36 mouse cellular contexts compared by ENCODE assay signal in the genomic region with DNA sequence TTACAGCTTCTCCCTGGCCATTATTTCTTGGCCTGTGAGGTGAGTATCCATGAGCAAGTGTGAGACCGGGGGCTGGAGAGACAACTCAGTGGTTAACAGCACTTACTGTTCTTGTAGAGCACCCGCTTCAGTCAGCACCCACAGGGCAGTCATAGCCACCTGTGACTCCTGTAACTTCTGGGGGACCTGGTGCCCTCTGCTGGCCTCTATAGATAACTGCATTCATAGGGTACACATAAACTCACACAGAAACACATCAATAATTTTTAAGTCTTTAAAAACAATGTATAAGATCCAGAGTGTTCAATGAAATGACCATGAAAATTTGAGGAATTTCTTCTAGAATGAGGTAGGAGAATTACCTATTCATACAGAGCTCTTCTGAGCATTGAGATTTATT. TPM values are rescaled to one million over a fixed set of nuclear protein-coding genes. Genes with fewer than 3 reads are reported as not detected.
A peak's percentile ranks its signal among the peaks of the same experiment; 100 is the strongest.
DNase-seq lines count a peak whose midpoint lies in the region; ATAC-seq and TF ChIP-seq lines count a peak whose summit lies in the region.
"Had no signal": no experiment of that assay in that cellular context is flagged by ENCODE, and none has a peak within 500 bp of the region (broad histone marks: within the 10 kb centered on the region; RNA-seq: fewer than 3 reads in every experiment).

No protein-coding gene starts in this region.

- no peaks in the 10 kb centered on the region for H3K27me3 ChIP-seq in kidney, postnatal 0 days (ENCODE audit: insufficient read depth, low read length)
- H3K27me3 ChIP-seq: embryonic facial prominence, embryonic 13.5 days; forebrain, embryonic 12.5 days; forebrain, embryonic 15.5 days; hindbrain, embryonic 15.5 days; intestine, embryonic 15.5 days had no signal

- H3K4me2 ChIP-seq in kidney, postnatal 0 days (ENCODE audit: low read length): no peak overlapping the region
- H3K4me2 ChIP-seq: embryonic facial prominence, embryonic 13.5 days; forebrain, embryonic 12.5 days; forebrain, embryonic 15.5 days; heart, embryonic 12.5 days; heart, embryonic 15.5 days; hindbrain, embryonic 15.5 days; intestine, embryonic 15.5 days had no signal

- DNase-seq in heart, adult 11 months: peak; percentile 50
- DNase-seq in heart, postnatal 10 days: no peak
- DNase-seq in kidney, postnatal 0 days (ENCODE audit: low spot score): no peak
- no peak for DNase-seq in kidney, adult 11 months
- DNase-seq in testis, postnatal 10 days (ENCODE audit: low spot score): peak; percentile 36
- no peak for DNase-seq in testis, postnatal 14 days (ENCODE audit: low spot score)
- peak; percentile 70 for DNase-seq in ZHBTc4 (ENCODE audit: low read depth, low spot score)
- DNase-seq in layer of hippocampus, adult 9-10 months (ENCODE audit: low spot score): no peak
- DNase-seq: adrenal gland, adult 8-10 months; adrenal gland, postnatal 25 days; cerebellum, adult 11-12 months; cerebellum, adult 8-10 months; cerebellum, postnatal 10 days; cerebellum, postnatal 36 days; embryo, embryonic 11 days; gastrocnemius, postnatal 10 days; gastrocnemius, postnatal 36 days; heart, postnatal 14 days; heart, postnatal 4 days had no signal

- no peak overlapping the region for H3K27ac ChIP-seq in kidney, postnatal 0 days
- H3K27ac ChIP-seq: embryonic facial prominence, embryonic 10.5 days; embryonic facial prominence, embryonic 13.5 days; forebrain, embryonic 12.5 days; forebrain, embryonic 15.5 days; heart, embryonic 15.5 days; hindbrain, embryonic 15.5 days; intestine, embryonic 15.5 days had no signal

- H3K4me3 ChIP-seq in kidney, postnatal 0 days (replicated peaks; ENCODE audit: low read depth, low read length): no peak overlapping the region
- H3K4me3 ChIP-seq: embryonic facial prominence, embryonic 10.5 days; embryonic facial prominence, embryonic 13.5 days; erythroblast, embryonic 14.5 days; forebrain, embryonic 12.5 days; forebrain, embryonic 15.5 days; heart, embryonic 12.5 days; heart, embryonic 15.5 days; hindbrain, embryonic 15.5 days; intestine, embryonic 15.5 days had no signal

- peak; percentile 17; the same call in 1 of the 2 replicates for TF ChIP-seq CTCF in kidney, postnatal 0 days (IDR thresholded peaks at IDR 0.05; ENCODE audit: low read depth)

- H3K9ac ChIP-seq in kidney, postnatal 0 days (ENCODE audit: low read depth, low read length): no peak overlapping the region
- H3K9ac ChIP-seq: embryonic facial prominence, embryonic 13.5 days; forebrain, embryonic 12.5 days; forebrain, embryonic 15.5 days; heart, embryonic 12.5 days; heart, embryonic 15.5 days; hindbrain, embryonic 15.5 days; intestine, embryonic 15.5 days had no signal

- ATAC-seq in kidney, postnatal 0 days (replicated peaks; ENCODE audit: low FRiP score, low read depth): no peak
- ATAC-seq: activated CD4-positive, CD25-positive, alpha-beta regulatory T cell, adult 4 months; forebrain, embryonic 15.5 days; intestine, embryonic 15.5 days; Patski had no signal

- intact Hi-C loops in heart, postnatal 10 days (cut with DNase I): no loop called here

- 97% methylated on average over 2 of the region's 2 CpGs for WGBS in kidney, postnatal 0 days

- no peaks in the 10 kb centered on the region for H3K9me3 ChIP-seq in kidney, postnatal 0 days (replicated peaks; ENCODE audit: low read length)
- H3K9me3 ChIP-seq: embryonic facial prominence, embryonic 10.5 days; embryonic facial prominence, embryonic 13.5 days; forebrain, embryonic 12.5 days; forebrain, embryonic 15.5 days; heart, embryonic 15.5 days; hindbrain, embryonic 15.5 days; intestine, embryonic 15.5 days had no signal

- H3K36me3 ChIP-seq in kidney, postnatal 0 days (ENCODE audit: insufficient read depth, low read length): no peaks in the 10 kb centered on the region
- H3K36me3 ChIP-seq: embryonic facial prominence, embryonic 10.5 days; embryonic facial prominence, embryonic 13.5 days; forebrain, embryonic 12.5 days; forebrain, embryonic 15.5 days; heart, embryonic 12.5 days; heart, embryonic 15.5 days; hindbrain, embryonic 15.5 days; intestine, embryonic 15.5 days had no signal

- no peaks in the 10 kb centered on the region for H3K4me1 ChIP-seq in kidney, postnatal 0 days (replicated peaks; ENCODE audit: insufficient read depth, low read length)
- H3K4me1 ChIP-seq: embryonic facial prominence, embryonic 10.5 days; embryonic facial prominence, embryonic 13.5 days; forebrain, embryonic 12.5 days; forebrain, embryonic 15.5 days; hindbrain, embryonic 15.5 days; intestine, embryonic 15.5 days had no signal

RNA-seq across cellular contexts. Expression of a gene that starts 1.4 kb away (rescaled TPM):
- not detected for total RNA-seq in heart, postnatal 10 days (2021)
- polyA plus RNA-seq in kidney, postnatal 0 days (2015; fragmentation: Nextera tagmentation; extraction: Ambion mirVana): not detected in 2 replicates
- total RNA-seq: adrenal gland, adult 8-10 months; adrenal gland, postnatal 25 days; CH12.LX; ES-E14; gastrocnemius, postnatal 10 days; gastrocnemius, postnatal 36 days; granulocyte monocyte progenitor cell, adult 5-6 weeks; heart, postnatal 14 days; heart, postnatal 4 days had no signal
- polyA plus RNA-seq: activated CD4-positive, CD25-positive, alpha-beta regulatory T cell, adult 4 months; brain, embryonic 14.5 days; cortical plate, adult 2 months; embryonic facial prominence, embryonic 10.5 days; embryonic facial prominence, embryonic 13.5 days; erythroblast, embryonic 14.5 days; forebrain, embryonic 12.5 days; forebrain, embryonic 15.5 days; heart, embryonic 12.5 days; heart, embryonic 15.5 days; hindbrain, embryonic 11.5 days; hindbrain, embryonic 15.5 days; intestine, embryonic 15.5 days; Patski had no signal

RNA-seq across cellular contexts. Expression of a gene that starts 39.5 kb away (rescaled TPM):
- 1 to 10 TPM; 4.2 to 5.1 TPM for total RNA-seq in heart, postnatal 10 days (2021)
- 0.40 and 0.43 TPM in 2 replicates for polyA plus RNA-seq in kidney, postnatal 0 days (2015; fragmentation: Nextera tagmentation; extraction: Ambion mirVana)
- total RNA-seq: CH12.LX; granulocyte monocyte progenitor cell, adult 5-6 weeks had no signal
- polyA plus RNA-seq: embryonic facial prominence, embryonic 10.5 days; erythroblast, embryonic 14.5 days; forebrain, embryonic 12.5 days had no signal

RNA-seq across cellular contexts. Expression of a gene that starts 42.4 kb away (rescaled TPM):
- total RNA-seq in heart, postnatal 10 days (2021): 1 to 10 TPM; 4.5 to 6.1 TPM
- 2.7 and 3.2 TPM in 2 replicates for polyA plus RNA-seq in kidney, postnatal 0 days (2015; fragmentation: Nextera tagmentation; extraction: Ambion mirVana)
- total RNA-seq: CH12.LX; granulocyte monocyte progenitor cell, adult 5-6 weeks had no signal
- polyA plus RNA-seq: activated CD4-positive, CD25-positive, alpha-beta regulatory T cell, adult 4 months; embryonic facial prominence, embryonic 10.5 days; erythroblast, embryonic 14.5 days; forebrain, embryonic 12.5 days had no signal

RNA-seq across cellular contexts. Expression of a gene that starts 54.3 kb away (rescaled TPM):
- not detected for total RNA-seq in heart, postnatal 10 days (2021)
- not detected in 2 replicates for polyA plus RNA-seq in kidney, postnatal 0 days (2015; fragmentation: Nextera tagmentation; extraction: Ambion mirVana)
- total RNA-seq: adrenal gland, adult 8-10 months; adrenal gland, postnatal 25 days; CH12.LX; ES-E14; gastrocnemius, postnatal 10 days; gastrocnemius, postnatal 36 days; granulocyte monocyte progenitor cell, adult 5-6 weeks; heart, postnatal 14 days; heart, postnatal 4 days had no signal
- polyA plus RNA-seq: activated CD4-positive, CD25-positive, alpha-beta regulatory T cell, adult 4 months; brain, embryonic 14.5 days; cortical plate, adult 2 months; embryonic facial prominence, embryonic 10.5 days; embryonic facial prominence, embryonic 13.5 days; erythroblast, embryonic 14.5 days; forebrain, embryonic 12.5 days; forebrain, embryonic 15.5 days; heart, embryonic 12.5 days; heart, embryonic 15.5 days; hindbrain, embryonic 11.5 days; hindbrain, embryonic 15.5 days; intestine, embryonic 15.5 days; Patski had no signal

RNA-seq across cellular contexts. Expression of a gene that starts 59.3 kb away (rescaled TPM):
- total RNA-seq in heart, postnatal 10 days (2021): not detected
- not detected in 2 replicates for polyA plus RNA-seq in kidney, postnatal 0 days (2015; fragmentation: Nextera tagmentation; extraction: Ambion mirVana)
- total RNA-seq: adrenal gland, adult 8-10 months; adrenal gland, postnatal 25 days; CH12.LX; ES-E14; gastrocnemius, postnatal 10 days; gastrocnemius, postnatal 36 days; granulocyte monocyte progenitor cell, adult 5-6 weeks; heart, postnatal 14 days; heart, postnatal 4 days had no signal
- polyA plus RNA-seq: brain, embryonic 14.5 days; cortical plate, adult 2 months; embryonic facial prominence, embryonic 10.5 days; embryonic facial prominence, embryonic 13.5 days; erythroblast, embryonic 14.5 days; forebrain, embryonic 15.5 days; heart, embryonic 12.5 days; heart, embryonic 15.5 days; hindbrain, embryonic 11.5 days; hindbrain, embryonic 15.5 days; intestine, embryonic 15.5 days; Patski had no signal

Comparison
In these comparisons a context has a peak if more than half of its experiments do, and no peak if none do; other contexts are left out.
1. DNase-seq: peak in heart, adult 11 months (single experiment), testis, postnatal 10 days (single experiment) and ZHBTc4 (single experiment); none in heart, postnatal 10 days (0 of 2), kidney, postnatal 0 days (single experiment), kidney, adult 11 months (single experiment), testis, postnatal 14 days (single experiment) and layer of hippocampus, adult 9-10 months (single experiment).